In genomic region chr10:40191338-40191979, GRCm38 (mm10) we compare ENCODE assay signal across 9 mouse cellular contexts. TPM values are rescaled to one million over a fixed set of nuclear protein-coding genes. Genes with fewer than 3 reads are reported as not detected.
DNase-seq lines count a peak whose midpoint lies in the region; ATAC-seq and TF ChIP-seq lines count a peak whose summit lies in the region.
"Had no signal": no experiment of that assay in that cellular context is flagged by ENCODE, and none has a peak within 500 bp of the region (broad histone marks: within the 10 kb centered on the region; RNA-seq: fewer than 3 reads in every experiment).

No protein-coding gene starts in this region.

- peak; percentile 19; the same call in 1 of the 2 replicates for ATAC-seq in limb, embryonic 13.5 days (ENCODE audit: low FRiP score, low read depth)

- no peak overlapping the region for H3K27ac ChIP-seq in heart, adult 2 months
- H3K27ac ChIP-seq in thymus, adult 2 months (ENCODE audit: control insufficient read depth, insufficient read depth, low read length), result no peak overlapping the region
- H3K27ac ChIP-seq in limb, embryonic 13.5 days, result no peak overlapping the region

- TF ChIP-seq POLR2A in heart, adult 2 months (IDR thresholded peaks at IDR 0.05; ENCODE audit: insufficient read depth, low read depth, low read length), result no peak
- no peak for TF ChIP-seq POLR2A in thymus, adult 2 months (IDR thresholded peaks at IDR 0.05; ENCODE audit: control insufficient read depth, extremely low read depth, insufficient read depth, low read length, poor library complexity)

- no peak for TF ChIP-seq CTCF in heart, adult 2 months (IDR thresholded peaks at IDR 0.05)
- no peak for TF ChIP-seq CTCF in thymus, adult 2 months (IDR thresholded peaks at IDR 0.05; ENCODE audit: borderline replicate concordance, control insufficient read depth, extremely low read depth, insufficient read depth, low read length, poor library complexity)

- no peak overlapping the region for H3K9ac ChIP-seq in heart, adult 2 months (ENCODE audit: low read depth, low read length)
- H3K9ac ChIP-seq in limb, embryonic 13.5 days, result peak overlapping the region; percentile 50

- no peak for TF ChIP-seq EP300 in heart, adult 2 months (IDR thresholded peaks at IDR 0.05; ENCODE audit: insufficient read depth, low read depth, low read length)

- H3K27me3 ChIP-seq in heart, adult 2 months (ENCODE audit: control insufficient read depth, insufficient read depth, low read length), result no peaks in the 10 kb centered on the region; the same call in 1 of the 2 replicates
- H3K27me3 ChIP-seq in thymus, adult 2 months (ENCODE audit: control insufficient read depth, insufficient read depth, low read length), result no peaks in the 10 kb centered on the region
- H3K27me3 ChIP-seq in limb, embryonic 13.5 days, result no peaks in the 10 kb centered on the region

- intact Hi-C loops in heart, adult 2 months (cut with DNase I), result no loop called here

- no peaks in the 10 kb centered on the region for H3K9me3 ChIP-seq in limb, embryonic 13.5 days

- peak overlapping the region; percentile 73 for H3K4me2 ChIP-seq in limb, embryonic 13.5 days (replicated peaks)

- WGBS in heart, adult 2 months, result 44% methylated on average over 22 of the region's 22 CpGs
- 16% methylated on average over 22 of the region's 22 CpGs for WGBS in thymus, adult 2 months
- 9% methylated on average over 22 of the region's 22 CpGs for WGBS in limb, embryonic 13.5 days

- H3K4me1 ChIP-seq in heart, adult 2 months (ENCODE audit: control insufficient read depth, insufficient read depth, low read length), result no peaks in the 10 kb centered on the region
- peaks cover 13% of the 10 kb centered on the region for H3K4me1 ChIP-seq in thymus, adult 2 months (replicated peaks; ENCODE audit: control insufficient read depth, insufficient read depth, low read length)
- peaks cover 28% of the 10 kb centered on the region for H3K4me1 ChIP-seq in limb, embryonic 13.5 days

- H3K4me3 ChIP-seq in heart, adult 2 months, result no peak overlapping the region
- H3K4me3 ChIP-seq in thymus, adult 2 months (ENCODE audit: control insufficient read depth, insufficient read depth, low read length), result peak overlapping the region; percentile 6
- peak overlapping the region; percentile 41 for H3K4me3 ChIP-seq in limb, embryonic 13.5 days

- H3K79me2 ChIP-seq in heart, adult 2 months (replicated peaks; ENCODE audit: control insufficient read depth, insufficient read depth, low read length), result no peaks in the 10 kb centered on the region

- DNase-seq in heart, adult 18-20 months, result peak; percentile 4 to 10
- no peak for DNase-seq in heart, adult 2 months
- DNase-seq in thymus, adult 2 months, result no peak
- no peak for DNase-seq in thymus, postnatal 14 days
- no peak for DNase-seq in right cerebral cortex, postnatal 4 days
- no peak for DNase-seq in spleen, adult 18-20 months
- DNase-seq in ovary, postnatal 10 days (ENCODE audit: low spot score), result no peak
- DNase-seq: cerebellum, postnatal 25 days had no signal

- no peaks in the 10 kb centered on the region for H3K36me3 ChIP-seq in heart, adult 2 months (ENCODE audit: control insufficient read depth, insufficient read depth, low read length)
- H3K36me3 ChIP-seq in thymus, adult 2 months (ENCODE audit: control insufficient read depth, insufficient read depth, low read length), result no peaks in the 10 kb centered on the region
- H3K36me3 ChIP-seq in limb, embryonic 13.5 days, result no peaks in the 10 kb centered on the region

RNA-seq across cellular contexts. Expression of gene Slc16a10, which starts 49.4 kb away (rescaled TPM):
- 10 to 100 TPM; 18.8 to 21.7 TPM for total RNA-seq in heart, adult 18-20 months (2021)
- 10 to 100 TPM; 21.0 to 21.9 TPM for total RNA-seq in heart, adult 2 months (2021)
- 15.3 and 28.3 TPM in 2 replicates for polyA plus RNA-seq in heart, adult 2 months (2012; rRNA removed)
- polyA plus RNA-seq in thymus, adult 2 months (2012; rRNA removed), result 45.4 and 50.0 TPM in 2 replicates
- polyA plus RNA-seq in limb, embryonic 13.5 days (2015; fragmentation: Nextera tagmentation; extraction: Ambion mirVana), result 7.9 and 10.0 TPM in 2 replicates

RNA-seq across cellular contexts. Expression of gene Rpf2, which starts 55.4 kb away (rescaled TPM):
- total RNA-seq in heart, adult 18-20 months (2021), result 10 to 100 TPM; 13.3 to 14.7 TPM
- 10 to 100 TPM in 1 of 2 experiments, 1 to 10 TPM in 1; 9.4 to 12.4 TPM for total RNA-seq in heart, adult 2 months (2021)
- polyA plus RNA-seq in heart, adult 2 months (2012; rRNA removed), result 2.5 and 5.4 TPM in 2 replicates
- polyA plus RNA-seq in thymus, adult 2 months (2012; rRNA removed), result 3.0 and 3.9 TPM in 2 replicates
- 65.9 and 71.8 TPM in 2 replicates for polyA plus RNA-seq in limb, embryonic 13.5 days (2015; fragmentation: Nextera tagmentation; extraction: Ambion mirVana)

Comparison
In these comparisons a context has a peak if more than half of its experiments do, and no peak if none do; other contexts are left out.
1. DNase-seq: peak in heart, adult 18-20 months (2 of 2); none in heart, adult 2 months (0 of 2), thymus, adult 2 months (single experiment), thymus, postnatal 14 days (single experiment), right cerebral cortex, postnatal 4 days (single experiment), spleen, adult 18-20 months (0 of 2) and ovary, postnatal 10 days (single experiment).
2. RNA of gene Rpf2, which starts 55.4 kb away (polyA plus RNA-seq): 65.9 to 71.8 TPM in limb, embryonic 13.5 days; 3.0 to 3.9 TPM in thymus, adult 2 months and 2.5 to 5.4 TPM in heart, adult 2 months; every median in the first group is over 10 times any median in the second.